Mouse (Mus musculus) WW6 (cell line): ENCODE data around the gene Erc2.

Experiments used
- DNase-seq: peaks from one replicate; pipeline ENCODE4 v3.0.0-alpha.2; 2013; ENCODE audit warnings: low read depth, low spot score

Erc2 gene

DNA sequence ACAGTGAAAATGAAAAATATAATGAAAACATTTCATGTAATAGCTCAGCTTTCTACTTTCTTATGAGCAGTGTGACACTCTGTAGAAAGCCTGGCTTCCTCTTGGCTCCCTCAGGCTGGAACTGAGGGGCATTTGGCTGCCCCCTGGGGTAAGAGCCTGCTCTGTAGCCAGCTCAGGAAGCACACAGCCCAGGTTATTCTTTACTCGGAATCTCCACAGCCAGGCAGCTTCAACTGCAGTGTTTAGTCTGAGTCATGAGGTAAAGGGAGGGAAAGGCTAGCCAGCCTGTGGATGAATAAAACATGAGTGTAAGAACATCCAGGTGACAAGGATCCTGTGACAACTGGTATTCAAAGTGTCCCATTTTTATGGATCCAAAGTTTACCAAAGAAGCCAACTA is 323.0 kb downstream of the Erc2 start:
- DNase-seq = no peak

DNA sequence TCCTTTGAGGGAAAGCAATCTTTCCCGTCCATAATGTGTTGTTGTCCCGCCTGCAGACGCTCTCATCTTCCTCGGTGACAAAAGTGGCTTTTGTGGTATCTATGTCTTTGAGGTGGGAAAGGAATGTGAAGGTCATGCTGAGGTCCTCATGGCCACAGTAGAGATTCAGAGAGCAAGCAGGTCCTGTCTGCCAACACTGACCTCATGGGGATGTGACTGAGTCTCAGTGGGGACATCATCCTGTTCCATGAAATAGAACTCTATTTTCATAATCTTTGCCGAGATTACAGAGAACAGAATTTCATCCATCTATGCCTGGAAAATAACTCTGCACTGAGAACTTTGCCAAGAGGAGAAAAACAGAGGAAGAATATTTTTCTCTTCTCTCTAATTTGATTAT is 324.0 kb downstream of the Erc2 start:
- no peak for DNase-seq

DNA sequence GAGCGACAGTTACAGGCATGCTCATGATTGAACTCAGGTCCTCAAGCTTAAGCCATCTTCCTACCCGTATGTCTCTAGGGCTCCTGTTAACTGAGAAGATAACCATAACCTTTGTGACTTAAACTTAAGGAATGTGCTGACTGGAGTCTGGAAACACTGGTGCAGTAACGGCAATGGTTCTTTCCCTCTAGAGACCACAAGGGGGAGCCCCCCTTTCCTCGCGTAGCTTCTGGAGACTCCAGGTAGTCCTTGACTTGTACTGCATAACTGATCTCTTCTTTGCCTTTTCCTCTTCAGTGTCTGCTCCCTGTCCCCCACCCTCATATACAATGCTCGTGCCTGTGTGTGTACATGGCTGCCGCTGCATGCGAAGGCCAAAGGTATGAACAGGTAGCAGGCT is 326.2 kb downstream of the Erc2 start:
- DNase-seq = peak; percentile 14

DNA sequence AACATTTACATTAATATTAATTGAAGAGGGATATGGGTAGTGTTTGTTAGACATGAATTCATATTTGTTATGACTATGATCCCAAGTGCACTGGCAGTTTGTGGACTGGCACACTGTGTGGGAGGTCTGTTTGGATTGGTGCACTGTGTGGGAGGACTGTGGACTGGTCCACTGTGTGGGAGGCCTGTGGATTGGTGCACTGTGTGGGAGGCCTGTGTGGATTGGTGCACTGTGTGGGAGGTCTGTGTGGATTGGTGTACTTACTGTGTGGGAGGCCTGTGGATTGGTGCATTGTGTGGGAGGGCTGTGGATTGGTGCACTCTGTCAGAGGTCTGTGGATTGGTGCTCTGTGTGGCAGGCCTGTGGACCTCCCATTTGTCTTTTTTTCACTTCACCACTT is 331.6 kb downstream of the Erc2 start:
- no peak for DNase-seq

DNA sequence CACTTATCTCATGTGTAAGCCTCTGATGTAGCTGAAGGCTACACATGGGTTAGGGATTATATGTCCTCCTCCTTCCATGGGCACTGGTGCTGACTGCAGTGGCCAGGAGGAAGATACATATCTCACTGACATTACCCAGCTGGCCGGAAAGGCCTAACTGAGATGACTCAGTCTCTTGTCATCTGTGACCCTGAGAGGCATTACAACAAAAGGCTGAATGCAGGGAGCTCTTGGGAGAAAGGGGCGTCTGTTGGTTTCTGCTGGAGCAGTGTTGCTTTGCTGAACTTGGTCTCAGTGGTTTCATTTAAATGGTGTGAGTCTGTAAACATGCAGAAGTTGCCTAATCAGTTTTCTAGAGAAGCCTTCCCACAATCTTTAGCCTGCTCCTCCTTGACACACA is 334.6 kb downstream of the Erc2 start:
- no peak for DNase-seq

DNA sequence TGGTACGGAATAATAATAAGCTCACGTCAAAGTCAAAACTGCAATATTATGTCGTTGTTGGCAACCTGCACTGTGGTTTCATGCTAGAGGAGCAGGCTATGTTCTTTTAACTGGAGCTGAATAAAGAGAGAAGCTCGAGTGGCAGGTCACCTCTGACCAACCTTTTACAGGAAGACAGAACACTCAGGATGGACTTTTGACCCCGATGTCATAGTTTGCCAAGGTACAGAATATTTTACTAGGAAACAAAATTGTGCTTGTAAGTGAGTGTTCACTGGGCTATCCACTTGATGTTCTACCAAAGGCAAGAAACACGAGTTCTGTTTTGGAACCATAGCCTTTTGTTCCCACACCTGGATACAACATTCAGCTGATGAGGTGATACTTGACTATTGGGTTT is 351.5 kb downstream of the Erc2 start:
- DNase-seq = no peak

DNA sequence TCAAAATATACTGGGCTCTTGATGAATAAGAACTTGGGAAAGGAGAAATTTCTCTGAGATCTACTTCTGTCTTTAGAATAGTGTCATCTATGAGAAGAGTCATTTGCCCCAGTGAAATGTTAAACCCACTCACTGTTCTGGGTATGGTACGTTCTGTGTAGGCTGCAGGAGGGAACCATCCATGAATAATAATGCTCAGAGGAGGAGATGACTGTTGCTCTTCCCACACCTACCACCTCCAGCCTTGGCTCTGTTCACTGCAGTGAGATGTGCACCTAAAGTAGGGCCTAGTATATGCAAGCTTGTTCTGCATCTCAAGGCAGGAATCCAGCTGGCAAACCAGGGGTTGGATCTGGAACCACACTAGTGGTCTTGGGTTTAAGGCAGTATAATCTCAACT is 353.4 kb downstream of the Erc2 start:
- no peak for DNase-seq

DNA sequence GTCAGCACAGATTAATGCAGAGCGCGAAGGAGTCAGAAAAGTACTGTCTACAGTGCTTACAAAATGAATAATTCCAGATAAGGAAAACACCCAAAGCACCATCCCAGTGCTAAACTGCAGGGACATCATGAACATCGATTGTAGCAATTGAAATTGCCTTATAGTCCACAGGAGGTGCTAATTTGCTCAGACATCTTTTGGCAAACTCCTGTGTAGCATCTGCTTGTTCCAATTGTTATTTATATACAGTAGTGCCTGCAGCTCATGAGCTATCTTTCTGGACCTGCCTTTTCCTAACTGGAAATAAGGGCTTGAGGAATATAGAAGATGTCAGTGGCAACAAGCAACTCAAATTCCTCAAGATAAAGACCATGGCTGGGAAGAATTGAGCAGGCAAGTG is 362.5 kb downstream of the Erc2 start:
- DNase-seq = no peak

DNA sequence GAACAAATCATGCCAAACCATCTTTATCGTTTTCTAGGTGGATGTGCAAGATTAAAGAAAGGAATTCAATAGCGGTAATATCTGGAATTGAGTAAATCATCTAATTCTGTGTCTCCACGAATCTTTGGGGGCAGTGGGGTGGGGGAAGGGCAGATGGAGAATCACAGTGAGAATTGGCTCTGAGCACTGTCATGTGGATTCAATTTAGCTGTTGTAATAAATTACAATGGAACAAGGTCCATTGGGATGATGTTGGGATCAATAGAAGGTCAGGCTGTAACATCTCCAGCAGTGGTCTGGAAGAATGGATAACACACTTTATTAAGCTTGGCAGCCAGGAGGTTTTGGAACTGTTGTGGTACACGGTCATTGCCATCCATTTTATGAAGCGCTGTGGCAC is 363.0 kb downstream of the Erc2 start:
- no peak for DNase-seq

DNA sequence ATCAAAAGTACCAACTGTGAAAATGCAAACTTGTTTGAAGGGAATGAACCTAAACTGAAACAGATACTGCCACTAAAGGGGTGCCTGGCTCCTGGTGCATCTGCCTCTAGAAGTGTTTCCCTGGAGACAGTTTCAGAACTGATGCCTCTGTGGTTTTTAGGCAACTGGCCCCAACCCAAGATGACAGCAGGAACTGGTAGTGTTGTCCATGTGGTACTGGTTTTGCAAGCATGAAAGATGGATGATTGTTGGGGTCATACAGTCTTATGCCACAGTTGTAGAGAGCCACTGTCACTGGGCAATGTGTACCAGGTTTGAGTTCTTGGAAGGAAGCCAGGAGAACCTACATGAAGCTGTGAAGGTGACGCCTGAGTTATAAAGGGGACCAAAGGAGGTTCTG is 365.2 kb downstream of the Erc2 start:
- DNase-seq = no peak

DNA sequence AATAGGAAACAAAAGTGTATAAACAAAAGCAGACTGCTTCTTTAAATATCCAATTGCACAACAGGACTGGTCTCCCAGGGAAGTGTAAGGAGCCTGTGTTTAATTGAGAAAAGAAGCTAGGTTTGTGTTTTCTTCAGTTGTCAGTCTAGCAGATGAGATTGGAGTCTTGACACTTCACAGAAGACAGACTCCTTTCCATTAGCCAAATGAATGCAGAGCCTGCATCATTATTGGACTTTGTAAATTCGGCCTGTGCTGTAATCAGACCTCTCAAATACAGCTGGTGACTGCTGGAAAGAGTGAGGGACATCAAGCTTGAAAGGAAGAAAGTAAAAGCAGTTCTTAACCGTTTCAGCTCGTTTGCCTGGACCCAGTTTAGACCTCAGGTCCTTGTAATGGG is 376.3 kb downstream of the Erc2 start:
- no peak for DNase-seq

DNA sequence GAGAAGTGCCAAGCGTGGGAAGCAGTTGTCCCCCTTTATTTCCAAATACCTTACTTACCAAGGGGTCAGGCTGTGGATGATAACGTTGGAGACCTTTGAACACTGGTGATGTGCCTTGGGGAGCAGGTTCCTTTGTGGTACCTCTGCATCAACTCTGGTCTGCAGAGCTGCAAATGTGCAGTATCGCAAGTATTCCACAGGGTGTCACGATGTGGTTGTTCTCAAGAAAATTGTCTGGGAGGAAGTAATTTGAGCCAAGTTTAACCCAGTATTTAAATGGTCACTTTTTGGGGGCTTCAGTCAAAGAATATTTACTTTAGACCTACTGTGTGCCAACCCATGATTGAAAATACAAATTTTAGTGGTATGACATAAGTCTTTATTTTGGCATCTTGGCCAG is 381.8 kb downstream of the Erc2 start:
- DNase-seq = no peak

DNA sequence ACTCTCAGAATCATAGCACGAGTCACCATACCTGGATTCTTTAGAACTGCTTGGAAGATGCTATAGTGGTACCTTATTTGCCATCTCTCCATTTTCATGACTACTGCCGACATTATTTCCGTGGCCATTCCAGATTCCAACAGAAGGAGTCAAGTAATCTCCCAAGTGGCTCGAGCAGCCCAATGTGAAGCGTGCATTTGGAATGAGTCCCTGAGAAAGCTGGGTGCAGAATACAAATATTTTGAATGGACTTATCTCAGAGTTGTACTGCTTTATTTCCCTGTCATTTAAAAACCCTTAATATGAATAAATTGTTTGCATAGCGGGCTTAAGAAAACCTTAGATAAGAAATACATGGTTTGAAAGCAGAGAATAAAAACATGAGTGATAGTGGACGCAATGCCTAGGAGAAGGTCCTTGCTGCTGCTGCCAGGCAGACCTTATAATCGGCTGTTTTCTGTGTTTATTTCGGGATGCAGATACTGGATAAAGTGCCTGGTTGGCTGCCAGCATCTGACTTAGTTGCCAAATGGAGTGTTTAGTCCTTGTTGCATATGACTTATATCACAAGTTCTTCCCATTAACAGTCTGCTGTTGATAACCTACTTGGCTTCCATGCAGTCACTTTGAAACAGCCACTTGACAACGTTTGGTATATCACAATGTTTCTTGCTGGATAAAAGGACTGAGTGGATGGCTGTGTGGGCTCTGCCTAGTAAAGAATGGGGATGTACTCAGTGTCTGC is 388.5 kb downstream of the Erc2 start:
- DNase-seq = no peak

DNA sequence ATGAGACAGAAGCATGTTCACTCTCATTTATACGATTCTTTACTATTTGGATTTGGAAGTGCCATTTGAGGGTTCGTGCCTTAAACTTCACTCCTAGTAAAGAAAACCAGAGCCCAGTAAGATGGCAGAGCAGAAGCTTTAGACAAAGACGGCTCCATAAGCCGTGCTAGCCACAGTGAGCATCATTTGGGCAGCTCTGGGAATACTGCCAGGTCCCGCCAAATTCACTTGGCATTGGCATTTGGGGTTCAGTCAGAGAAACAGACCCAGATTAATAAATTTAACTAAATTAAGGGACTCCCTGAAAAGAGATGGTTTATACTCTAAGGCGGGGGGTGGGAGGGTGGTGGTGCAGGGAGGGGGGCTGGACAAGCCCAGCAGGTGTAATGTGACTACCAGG is 401.0 kb downstream of the Erc2 start:
- DNase-seq = no peak

DNA sequence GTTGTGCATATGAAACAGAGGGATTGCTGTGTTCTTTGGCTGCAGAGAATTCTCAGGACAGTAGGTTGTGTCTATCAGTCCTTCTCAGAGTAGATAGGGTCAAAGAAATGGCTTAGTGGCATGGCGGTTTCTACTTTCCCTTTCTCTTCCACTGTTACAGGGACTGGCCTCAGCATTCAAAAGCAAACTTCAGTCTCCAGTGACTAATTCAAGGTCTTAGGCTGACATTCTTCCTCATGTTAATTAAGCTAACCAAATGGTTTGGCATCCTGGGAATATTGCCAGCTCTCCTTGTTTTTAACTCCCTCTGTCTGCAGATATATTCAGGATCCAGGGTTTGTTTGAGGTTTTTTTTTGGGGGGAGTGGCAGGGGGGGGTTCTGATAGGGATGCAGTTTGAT is 408.6 kb downstream of the Erc2 start:
- no peak for DNase-seq

DNA sequence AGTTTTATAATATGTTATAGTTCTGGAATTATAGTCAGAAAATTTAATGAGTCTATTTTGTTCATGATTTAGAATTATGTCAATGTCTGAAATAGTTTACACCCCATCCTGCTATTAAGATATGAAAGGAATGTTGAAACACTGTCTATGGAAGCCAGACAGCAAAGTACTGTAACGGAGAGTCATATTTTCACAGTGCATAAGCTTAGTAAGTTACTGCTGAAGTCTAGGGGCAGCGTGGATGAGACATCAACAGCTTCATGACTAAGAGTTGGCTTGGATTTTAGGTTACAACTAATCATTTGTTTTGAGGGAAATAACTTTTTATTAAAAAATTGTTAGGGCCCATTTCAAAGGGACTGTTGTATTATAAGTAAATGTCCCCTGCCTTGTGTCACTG is 412.8 kb downstream of the Erc2 start:
- no peak for DNase-seq

DNA sequence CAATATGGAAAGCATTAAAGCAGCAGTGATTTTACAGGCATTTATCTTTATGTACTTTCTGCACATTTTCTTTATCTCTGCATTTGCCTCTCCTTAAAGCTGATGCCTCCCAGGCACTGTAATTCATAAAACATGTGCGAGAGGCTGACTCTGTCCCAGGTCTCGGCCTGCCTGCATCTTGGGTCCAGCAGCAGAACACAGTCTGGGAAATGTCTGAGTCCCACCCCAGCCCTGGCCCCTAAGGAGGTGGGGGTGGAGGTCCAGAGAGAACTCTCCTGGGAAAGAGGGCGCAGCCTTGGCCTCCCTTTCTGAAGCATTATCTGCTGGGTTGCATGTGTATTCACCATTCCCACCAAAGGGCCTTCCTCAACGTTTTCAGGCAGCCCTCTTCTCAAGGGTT is 420.9 kb downstream of the Erc2 start:
- no peak for DNase-seq

DNA sequence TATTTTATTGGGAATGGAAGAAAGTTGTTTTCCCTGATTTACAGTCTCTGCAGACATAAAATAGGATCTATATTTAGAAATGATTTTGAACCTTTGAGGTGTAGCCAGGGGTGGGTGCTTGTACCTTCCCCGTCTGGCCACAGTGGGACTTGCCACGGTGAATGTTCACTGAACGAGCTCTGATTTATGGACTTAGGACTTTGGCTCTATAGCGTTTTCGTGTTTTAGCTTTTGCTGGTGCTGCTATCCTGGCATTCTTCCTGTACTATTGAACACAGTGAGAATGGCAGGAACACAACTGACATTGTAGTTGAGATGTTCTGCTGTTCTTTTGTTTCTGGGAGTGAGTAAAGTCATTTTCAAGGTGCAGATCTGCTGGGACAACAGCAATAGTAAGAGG is 429.4 kb downstream of the Erc2 start:
- no peak for DNase-seq

DNA sequence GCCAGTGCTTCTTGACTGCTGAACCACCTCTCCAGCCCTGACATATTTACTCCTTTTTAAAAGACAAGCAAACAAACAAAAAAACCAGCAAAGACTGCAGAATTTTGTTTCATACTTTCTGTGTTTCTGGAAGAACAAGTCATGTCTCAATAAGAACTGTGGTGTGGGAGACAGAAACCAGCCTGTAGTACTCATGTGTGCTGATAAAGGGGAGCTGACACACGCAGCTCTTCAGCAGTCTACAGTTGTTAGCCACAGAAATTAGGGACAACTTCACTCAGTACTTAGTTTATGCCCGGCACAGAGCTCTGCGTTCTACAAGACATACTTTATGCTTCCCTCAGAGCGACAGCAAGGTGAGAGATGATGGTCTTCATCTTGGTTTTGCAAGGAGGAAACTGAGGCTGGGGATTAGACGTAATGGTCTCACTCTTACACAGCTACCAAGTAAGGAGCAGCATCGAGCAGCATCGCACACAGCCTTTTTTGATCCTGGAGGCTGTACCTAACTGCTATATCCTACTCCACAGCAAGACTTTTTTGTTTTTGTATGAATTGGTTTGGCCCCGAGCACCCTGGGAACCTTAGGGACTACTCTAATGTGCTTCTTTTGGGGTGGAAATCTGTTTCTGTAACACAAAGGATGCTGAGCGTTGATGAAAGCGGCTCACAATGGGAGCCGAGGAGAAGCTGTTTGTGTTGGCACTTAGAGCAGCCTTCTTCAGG is 435.1 kb downstream of the Erc2 start:
- DNase-seq = no peak

DNA sequence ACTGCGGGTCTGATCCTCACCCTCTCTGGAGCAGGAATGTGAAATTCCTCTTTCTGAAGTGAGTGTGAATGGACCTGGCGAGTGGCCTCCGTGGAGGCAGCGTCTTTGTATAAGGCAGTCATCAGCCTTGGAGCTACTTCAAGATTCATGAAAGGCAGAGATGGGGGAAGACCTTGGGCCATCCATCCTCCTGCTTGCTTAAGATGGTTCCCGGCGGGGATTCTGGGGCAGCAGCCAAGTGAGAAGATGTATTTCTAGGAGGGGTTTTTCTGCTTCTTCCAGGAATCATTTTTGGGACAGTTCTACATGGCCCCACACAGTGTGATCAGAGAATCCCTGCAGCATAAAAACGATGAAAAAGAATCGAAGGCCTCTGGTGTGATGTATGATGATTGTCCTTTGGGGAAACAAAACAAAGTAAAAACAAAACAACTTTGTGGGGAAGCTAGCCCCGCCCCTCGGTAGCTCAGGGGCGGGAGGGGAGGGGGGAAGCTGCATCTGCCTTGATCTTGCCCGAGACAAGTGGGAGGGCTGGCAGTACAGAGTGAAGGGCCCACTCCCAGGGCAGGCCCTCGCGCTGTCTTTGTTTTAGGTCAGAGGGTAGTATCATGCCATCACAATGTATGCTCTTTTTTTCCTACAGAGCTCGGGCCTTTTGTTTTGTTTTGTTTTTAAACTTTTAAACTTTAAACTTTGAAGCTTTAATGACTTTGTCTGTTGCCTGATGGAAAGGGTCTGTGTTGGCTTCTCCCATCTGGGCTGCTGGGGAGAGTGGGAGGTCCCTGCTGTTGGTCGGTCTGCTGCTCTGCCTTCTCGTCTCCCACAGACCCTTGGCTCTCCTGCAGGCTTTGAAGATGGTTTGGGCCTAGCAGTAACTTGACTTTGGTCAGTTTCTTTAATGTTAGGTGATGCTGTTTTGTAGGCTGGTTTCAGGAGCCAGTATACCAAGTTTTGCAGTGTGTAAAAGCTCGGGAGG is 435.9 kb downstream of the Erc2 start:
- DNase-seq = peak; percentile 3

DNA sequence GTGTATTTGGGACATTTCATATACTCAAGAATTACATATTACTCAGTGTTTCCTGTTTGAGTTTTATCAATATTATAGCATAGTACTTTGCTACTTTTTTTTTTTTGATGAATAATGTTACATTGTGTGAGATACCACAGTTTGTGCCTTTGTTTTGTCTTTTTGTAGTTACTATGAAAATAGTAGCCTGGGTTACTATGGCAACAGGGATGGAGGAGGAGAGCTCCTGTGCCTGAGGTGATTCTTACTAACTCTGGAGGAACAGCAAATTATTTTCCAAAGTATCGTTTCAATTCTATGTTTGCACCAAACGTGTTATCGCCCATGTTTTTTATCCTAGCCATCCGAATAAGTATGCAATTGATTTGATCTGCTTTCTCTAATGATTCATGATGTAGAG is 438.7 kb downstream of the Erc2 start:
- no peak for DNase-seq

DNA sequence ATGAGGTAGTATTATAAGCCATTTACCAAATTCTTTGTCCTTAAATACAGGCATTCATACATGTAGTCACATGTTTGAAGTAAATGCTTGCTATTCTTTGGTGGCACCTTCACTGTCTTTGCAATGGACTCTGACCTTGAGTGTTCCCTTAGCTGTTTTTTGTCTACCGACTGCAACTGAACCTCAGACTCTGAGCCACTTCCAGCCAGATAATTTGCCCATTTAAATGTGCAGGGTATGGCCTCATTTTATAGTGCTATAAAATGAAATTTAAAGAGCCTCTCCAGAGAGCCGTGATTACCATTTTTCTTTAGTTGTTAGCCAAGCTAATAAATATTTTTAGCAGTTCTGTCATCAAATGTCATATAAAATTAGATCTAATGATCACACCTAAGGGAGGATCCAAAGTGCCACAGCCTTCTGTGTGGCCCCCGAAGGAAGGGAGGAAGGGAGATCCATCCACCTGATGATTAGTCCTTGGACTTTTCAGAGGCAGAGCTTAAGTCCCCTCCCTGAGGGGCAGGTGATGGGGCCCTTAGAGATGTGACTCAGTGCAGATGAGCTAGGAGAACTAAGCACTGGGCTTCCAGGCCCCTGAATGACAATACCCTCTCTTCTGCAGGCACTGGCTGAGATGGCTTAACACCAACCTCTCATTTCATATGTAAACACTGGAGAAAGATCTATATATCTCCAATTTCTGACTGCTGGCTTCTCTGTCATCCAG is 439.6 kb downstream of the Erc2 start:
- no peak for DNase-seq
